Mouse (Mus musculus): ENCODE data around the gene Ethe1. TPM values are rescaled to one million over a fixed set of nuclear protein-coding genes. Genes with fewer than 3 reads are reported as not detected.

Gene Ethe1
- polyA plus RNA-seq, 1 experiment from 2014 or later: 24.1 TPM

- Histone ChIP-seq H3K27ac (replicated peaks) (peak overlapping the region; percentile 77; the same call in 1 of the 2 replicates), H3K27me3 (ENCODE audit: low read depth, poor library complexity, severe bottlenecking) (peaks cover 45% of the 10 kb centered on the region), H3K9me3 (replicated peaks) (peaks cover 11% of the 10 kb centered on the region), H3K4me3 (peak overlapping the region; percentile 59), H3K36me3 (no peaks in the 10 kb centered on the region), H3K4me1 (peaks cover 20% of the 10 kb centered on the region)
- DNase-seq (ENCODE audit: low spot score): no peak
- 8% methylated on average over 8 of the region's 8 CpGs for WGBS
These were observed 515 bp upstream of the Ethe1 start for GRCm38 (mm10) chr7:24586828-24587227.

GRCm38 (mm10) chr7:24588336-24588735 is 993 bp downstream of the Ethe1 start:
- H3K36me3 ChIP-seq: no peaks in the 10 kb centered on the region
- H3K27ac ChIP-seq (replicated peaks): no peak overlapping the region
- H3K4me1 ChIP-seq: peaks cover 21% of the 10 kb centered on the region
- DNase-seq (ENCODE audit: low spot score): no peak
- 91% methylated on average over 13 of the region's 13 CpGs for WGBS
- H3K9me3 ChIP-seq (replicated peaks): peaks cover 11% of the 10 kb centered on the region
- no peak overlapping the region for H3K4me3 ChIP-seq
- H3K27me3 ChIP-seq (ENCODE audit: low read depth, poor library complexity, severe bottlenecking): peaks cover 45% of the 10 kb centered on the region

- H3K27ac ChIP-seq (replicated peaks): no peak overlapping the region
- H3K9me3 ChIP-seq (replicated peaks): no peaks in the 10 kb centered on the region
- 80% methylated on average over 5 of the region's 5 CpGs for WGBS
These were observed 4.4 kb downstream of the Ethe1 start for GRCm38 (mm10) chr7:24591735-24592134.

GRCm38 (mm10) chr7:24592163-24592562 is 4.8 kb downstream of the Ethe1 start:
- H3K4me1 ChIP-seq: peaks cover 27% of the 10 kb centered on the region
- no peak for DNase-seq (ENCODE audit: low spot score)
- no peak overlapping the region for H3K4me3 ChIP-seq
- H3K27me3 ChIP-seq (ENCODE audit: low read depth, poor library complexity, severe bottlenecking): peaks cover 42% of the 10 kb centered on the region
- H3K27ac ChIP-seq (replicated peaks): no peak overlapping the region
- WGBS: 71% methylated on average over 4 of the region's 4 CpGs
- no peaks in the 10 kb centered on the region for H3K36me3 ChIP-seq
- H3K9me3 ChIP-seq (replicated peaks): no peaks in the 10 kb centered on the region

More at GRCm38 (mm10) chr7:24591735-24592134, 4.4 kb downstream of the Ethe1 start:
- Histone ChIP-seq H3K4me3 (no peak overlapping the region), H3K27me3 (ENCODE audit: low read depth, poor library complexity, severe bottlenecking) (peaks cover 46% of the 10 kb centered on the region), H3K4me1 (peaks cover 32% of the 10 kb centered on the region), H3K36me3 (no peaks in the 10 kb centered on the region)
- DNase-seq (ENCODE audit: low spot score): no peak

DNA sequence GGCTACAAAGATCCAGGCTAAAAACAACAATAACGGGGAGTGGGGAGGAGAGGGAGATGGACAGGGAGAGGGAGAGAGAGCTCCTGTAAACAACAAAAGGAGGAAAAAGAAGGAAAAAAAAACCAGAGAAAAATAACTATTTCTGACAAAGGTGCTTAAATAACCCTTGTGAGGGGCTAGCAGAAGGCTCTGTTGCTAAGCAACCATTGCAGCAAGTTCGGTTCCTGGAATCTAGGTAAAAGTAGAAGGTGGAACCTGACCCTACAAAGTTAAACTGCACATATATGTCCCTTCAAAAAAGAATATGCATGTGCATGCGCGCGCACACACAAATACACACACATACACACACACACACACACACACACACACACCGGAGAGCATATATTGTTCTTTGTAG is 5.4 kb downstream of the Ethe1 start:
- no peaks in the 10 kb centered on the region for H3K9me3 ChIP-seq (replicated peaks)
- H3K36me3 ChIP-seq: no peaks in the 10 kb centered on the region
- WGBS: 87% methylated on average over 6 of the region's 6 CpGs
- H3K4me3 ChIP-seq: no peak overlapping the region
- peaks cover 21% of the 10 kb centered on the region for H3K4me1 ChIP-seq
- peaks cover 36% of the 10 kb centered on the region for H3K27me3 ChIP-seq (ENCODE audit: low read depth, poor library complexity, severe bottlenecking)
- no peak overlapping the region for H3K27ac ChIP-seq (replicated peaks)
- DNase-seq (ENCODE audit: low spot score): no peak

- Histone ChIP-seq H3K9me3 (replicated peaks) (no peaks in the 10 kb centered on the region), H3K4me1 (peaks cover 20% of the 10 kb centered on the region), H3K27ac (replicated peaks) (peak overlapping the region; percentile 82), H3K36me3 (no peaks in the 10 kb centered on the region), H3K27me3 (ENCODE audit: low read depth, poor library complexity, severe bottlenecking) (peaks cover 29% of the 10 kb centered on the region), H3K4me3 (peak overlapping the region; percentile 77)
- 3% methylated on average over 39 of the region's 39 CpGs for WGBS
- DNase-seq (ENCODE audit: low spot score): peak; percentile 81
These were observed 6.4 kb downstream of the Ethe1 start for GRCm38 (mm10) chr7:24593621-24594308.

DNA sequence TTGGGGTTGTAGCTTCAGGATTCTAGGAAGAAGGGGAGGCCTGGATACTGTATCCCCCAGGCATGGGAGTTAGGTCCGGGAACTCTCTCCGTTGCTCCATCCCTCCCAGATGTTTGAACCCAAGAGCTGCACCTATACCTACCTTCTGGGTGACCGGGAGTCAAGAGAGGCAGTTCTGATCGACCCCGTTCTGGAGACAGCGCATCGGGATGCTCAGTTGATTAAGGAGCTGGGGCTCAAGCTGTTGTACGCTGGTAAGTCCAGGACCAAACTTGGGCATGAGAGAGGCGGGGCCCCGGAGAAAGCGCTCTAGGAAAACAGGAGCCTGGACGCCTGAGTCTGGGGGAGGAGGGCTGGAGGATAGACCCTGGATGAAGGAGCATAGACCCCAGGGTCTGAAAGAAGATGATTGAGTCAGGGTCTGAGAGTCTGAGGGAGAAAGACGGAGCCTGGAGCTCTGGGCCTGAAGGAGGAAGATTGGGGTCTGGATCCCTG is 7.0 kb downstream of the Ethe1 start:
- peak; percentile 40 for DNase-seq (ENCODE audit: low spot score)
- H3K4me3 ChIP-seq: peak overlapping the region; percentile 77
- under 1% methylated on average over 13 of the region's 13 CpGs for WGBS
- H3K27me3 ChIP-seq (ENCODE audit: low read depth, poor library complexity, severe bottlenecking): peaks cover 29% of the 10 kb centered on the region
- peak overlapping the region; percentile 82; the same call in 1 of the 2 replicates for H3K27ac ChIP-seq (replicated peaks)
- peaks cover 20% of the 10 kb centered on the region for H3K4me1 ChIP-seq
- no peaks in the 10 kb centered on the region for H3K9me3 ChIP-seq (replicated peaks)
- H3K36me3 ChIP-seq: no peaks in the 10 kb centered on the region

- Histone ChIP-seq H3K27ac (replicated peaks) (no peak overlapping the region), H3K4me3 (no peak overlapping the region), H3K36me3 (no peaks in the 10 kb centered on the region), H3K4me1 (peaks cover 20% of the 10 kb centered on the region), H3K9me3 (replicated peaks) (no peaks in the 10 kb centered on the region), H3K27me3 (ENCODE audit: low read depth, poor library complexity, severe bottlenecking) (peaks cover 29% of the 10 kb centered on the region)
- WGBS: 72% methylated on average over 2 of the region's 2 CpGs
- no peak for DNase-seq (ENCODE audit: low spot score)
These were observed 8.1 kb downstream of the Ethe1 start for GRCm38 (mm10) chr7:24595464-24595863.

DNA sequence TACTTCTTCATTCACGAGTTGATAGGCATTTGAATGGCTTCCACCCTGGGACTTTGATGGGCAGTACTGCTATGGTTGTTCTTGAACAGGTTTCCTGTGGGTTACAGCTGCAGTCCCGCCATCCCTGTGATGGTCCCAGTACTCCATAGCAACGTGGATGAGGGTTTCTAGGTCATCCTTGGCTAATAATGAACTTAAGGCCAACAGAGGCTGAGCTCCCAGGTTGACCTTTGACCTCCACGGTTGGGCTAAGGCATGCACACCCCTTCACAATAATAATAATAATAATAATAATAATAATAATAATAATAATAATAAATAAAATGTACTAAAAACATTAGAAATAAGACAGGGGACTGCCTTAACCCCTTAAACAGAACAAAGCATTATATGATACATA is 10.8 kb downstream of the Ethe1 start:
- DNase-seq (ENCODE audit: low spot score): no peak
- Histone ChIP-seq H3K4me1 (peaks cover 25% of the 10 kb centered on the region), H3K27me3 (ENCODE audit: low read depth, poor library complexity, severe bottlenecking) (peaks cover 29% of the 10 kb centered on the region), H3K27ac (replicated peaks) (no peak overlapping the region), H3K36me3 (no peaks in the 10 kb centered on the region), H3K9me3 (replicated peaks) (no peaks in the 10 kb centered on the region), H3K4me3 (no peak overlapping the region)
- WGBS: 76% methylated on average over 4 of the region's 4 CpGs

- DNase-seq (ENCODE audit: low spot score): no peak
- Histone ChIP-seq H3K36me3 (no peaks in the 10 kb centered on the region), H3K27me3 (ENCODE audit: low read depth, poor library complexity, severe bottlenecking) (peaks cover 22% of the 10 kb centered on the region), H3K27ac (replicated peaks) (no peak overlapping the region), H3K4me1 (peaks cover 12% of the 10 kb centered on the region), H3K4me3 (no peak overlapping the region), H3K9me3 (replicated peaks) (no peaks in the 10 kb centered on the region)
- 69% methylated on average over 15 of the region's 15 CpGs for WGBS
These were observed 12.1 kb downstream of the Ethe1 start for GRCm38 (mm10) chr7:24599211-24600067.

DNA sequence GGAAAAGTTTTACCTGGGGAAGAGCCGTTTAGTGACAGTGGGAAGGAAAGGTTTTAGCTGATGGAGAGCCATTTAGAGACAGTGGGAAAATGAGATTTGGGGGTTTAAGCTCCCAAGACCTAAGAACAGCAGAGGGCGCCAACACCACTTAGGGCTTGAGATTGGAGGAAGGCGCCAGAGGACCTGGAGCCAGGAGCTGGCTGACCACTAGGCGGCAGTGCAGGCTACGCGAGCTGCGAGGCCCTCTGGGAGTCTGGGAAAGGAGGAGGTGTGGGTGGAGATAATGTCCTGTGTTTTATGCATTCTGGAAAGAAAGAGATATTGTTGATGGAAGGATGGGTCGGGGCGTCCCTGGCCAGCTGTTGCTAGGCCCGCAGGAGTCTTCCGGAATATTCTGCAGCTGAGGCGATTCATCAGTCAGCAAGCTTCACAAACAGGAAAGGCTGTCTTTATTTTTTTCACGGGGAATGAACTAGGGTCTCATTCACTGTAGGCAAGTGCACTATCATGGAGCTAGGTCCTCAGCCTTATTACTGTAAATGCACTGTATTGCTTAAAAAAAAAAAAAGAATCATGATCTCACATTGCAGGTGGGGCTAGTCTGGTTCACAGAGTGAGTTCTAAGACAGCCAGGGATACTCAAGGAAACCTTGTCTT is 13.7 kb downstream of the Ethe1 start:
- 8% methylated on average over 13 of the region's 13 CpGs for WGBS
- peak overlapping the region; percentile 57; the same call in 1 of the 2 replicates for H3K27ac ChIP-seq (replicated peaks)
- DNase-seq (ENCODE audit: low spot score): peak; percentile 93
- H3K9me3 ChIP-seq (replicated peaks): no peaks in the 10 kb centered on the region
- H3K4me3 ChIP-seq: peak overlapping the region; percentile 24; the same call in 1 of the 2 replicates
- peaks cover 5% of the 10 kb centered on the region; the same call in 1 of the 2 replicates for H3K4me1 ChIP-seq
- no peaks in the 10 kb centered on the region for H3K36me3 ChIP-seq
- H3K27me3 ChIP-seq (ENCODE audit: low read depth, poor library complexity, severe bottlenecking): peaks cover 5% of the 10 kb centered on the region; the same call in 1 of the 2 replicates

DNA sequence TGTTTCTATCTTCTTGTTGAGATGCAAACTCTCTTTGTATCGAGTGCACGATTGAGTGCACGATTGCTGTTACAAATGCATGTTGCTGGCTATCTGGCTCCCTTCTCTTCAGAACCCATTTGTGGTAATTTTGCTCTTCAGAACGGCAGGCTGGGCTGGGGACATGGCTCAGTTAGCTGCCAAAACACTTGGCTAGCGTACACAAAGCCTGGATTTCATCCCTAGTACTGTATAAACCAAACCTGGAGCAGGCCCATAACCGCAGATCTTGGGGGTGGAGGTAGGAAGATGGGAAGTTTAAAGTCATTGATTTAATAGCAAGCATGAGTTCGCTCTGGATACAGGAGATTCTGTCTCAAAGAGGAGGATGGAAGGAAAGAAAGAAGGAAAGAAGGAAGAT is 18.2 kb downstream of the Ethe1 start:
- H3K27ac ChIP-seq (replicated peaks): no peak overlapping the region
- 89% methylated on average over 7 of the region's 7 CpGs for WGBS
- H3K36me3 ChIP-seq: peaks cover 6% of the 10 kb centered on the region; the same call in 1 of the 2 replicates
- H3K27me3 ChIP-seq (ENCODE audit: low read depth, poor library complexity, severe bottlenecking): peaks cover 27% of the 10 kb centered on the region
- no peak for DNase-seq (ENCODE audit: low spot score)
- H3K4me3 ChIP-seq: no peak overlapping the region
- peaks cover 10% of the 10 kb centered on the region for H3K4me1 ChIP-seq
- H3K9me3 ChIP-seq (replicated peaks): 0 out of 2 replicates have a peak, but pooled peaks cover 4% of the 10 kb centered on the region

All from midbrain, embryonic 10.5 days (tissue).